Mouse (Mus musculus): ENCODE results near the gene Nrg4.

The Nrg4 gene

GRCm38 (mm10) chr9:55324085-55324484, 2.6 kb downstream of the Nrg4 start:
- DNase-seq (ENCODE audit: extremely low read depth, low read depth), result no peak

- no peak for DNase-seq (ENCODE audit: extremely low read depth, low read depth)
Observed at GRCm38 (mm10) chr9:55322641-55323040, 4.0 kb downstream of the Nrg4 start.

DNA sequence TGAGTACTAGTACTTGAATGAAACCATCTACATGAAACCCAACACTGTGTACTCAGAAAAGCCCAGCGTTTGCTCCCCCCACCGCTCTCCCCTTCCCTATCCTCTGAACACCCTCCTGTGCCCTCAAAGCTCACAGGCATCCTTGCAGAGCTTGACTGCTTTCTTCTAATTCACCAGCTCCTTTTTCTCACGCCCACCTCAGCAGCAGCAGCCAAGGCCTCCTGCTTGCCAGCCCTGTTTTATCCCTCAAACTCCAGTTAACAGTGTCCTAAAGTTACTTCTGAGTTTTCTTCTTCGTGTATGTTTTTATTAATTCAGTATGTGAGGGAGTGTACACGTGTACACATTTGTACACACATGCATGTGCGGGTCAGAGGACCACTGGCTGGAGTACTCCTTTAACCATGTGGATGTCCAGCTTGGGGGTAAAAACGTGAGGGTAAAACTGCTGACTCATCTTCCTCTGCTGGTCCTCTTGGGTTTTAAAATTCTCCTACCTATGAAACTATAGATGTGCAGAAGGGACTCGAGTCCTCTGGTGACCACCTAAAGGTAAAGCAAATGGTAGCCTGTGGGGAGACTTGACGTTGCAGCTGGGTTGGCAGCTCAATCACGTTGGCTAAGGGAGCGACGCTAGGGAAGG, 12.9 kb downstream of the Nrg4 start:
- no peak for DNase-seq (ENCODE audit: extremely low read depth, low read depth)

GRCm38 (mm10) chr9:55311560-55311959, 15.1 kb downstream of the Nrg4 start:
- DNase-seq (ENCODE audit: extremely low read depth, low read depth), result peak; percentile 71

DNA sequence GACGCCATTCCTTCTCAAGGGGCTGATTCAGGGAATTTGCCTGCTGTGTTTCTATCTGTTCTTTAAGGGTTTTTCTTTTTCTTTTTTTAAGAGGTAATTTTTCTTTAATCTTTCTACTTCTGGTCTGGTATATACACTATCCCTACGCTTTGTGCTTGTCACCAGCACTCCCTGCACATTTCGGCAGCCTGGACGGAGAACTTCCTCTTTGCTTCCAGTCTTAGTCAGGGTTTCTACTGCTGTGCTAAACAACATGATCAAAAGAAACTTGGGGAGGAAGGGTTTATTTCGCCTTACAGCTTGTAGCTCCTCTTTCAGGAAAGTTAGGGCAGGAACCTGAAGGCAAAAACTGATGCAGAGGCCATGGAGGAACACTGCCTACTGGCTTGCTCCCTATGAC, 18.2 kb downstream of the Nrg4 start:
- peak; percentile 52 for DNase-seq (ENCODE audit: extremely low read depth, low read depth)

DNA sequence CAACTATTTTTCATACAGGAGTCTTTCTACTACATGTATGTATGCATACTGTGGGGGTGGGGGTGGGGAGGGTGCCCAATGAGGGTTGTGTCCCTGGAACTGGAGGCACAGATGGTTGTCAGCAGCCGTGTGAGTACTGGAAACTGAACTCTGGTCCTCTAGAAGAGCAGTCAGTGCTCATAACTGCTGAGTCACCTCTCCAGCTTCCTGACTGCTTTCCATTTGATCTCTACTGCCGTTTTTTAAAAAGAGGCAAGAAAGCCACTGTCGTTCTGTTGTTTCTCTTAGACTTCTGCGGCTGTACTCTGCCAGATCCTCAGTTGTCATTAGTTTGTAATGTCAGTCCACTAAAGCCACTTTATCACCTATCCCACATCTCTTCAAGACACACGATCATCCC, 19.1 kb downstream of the Nrg4 start:
- DNase-seq (ENCODE audit: extremely low read depth, low read depth), result peak; percentile 49

DNA sequence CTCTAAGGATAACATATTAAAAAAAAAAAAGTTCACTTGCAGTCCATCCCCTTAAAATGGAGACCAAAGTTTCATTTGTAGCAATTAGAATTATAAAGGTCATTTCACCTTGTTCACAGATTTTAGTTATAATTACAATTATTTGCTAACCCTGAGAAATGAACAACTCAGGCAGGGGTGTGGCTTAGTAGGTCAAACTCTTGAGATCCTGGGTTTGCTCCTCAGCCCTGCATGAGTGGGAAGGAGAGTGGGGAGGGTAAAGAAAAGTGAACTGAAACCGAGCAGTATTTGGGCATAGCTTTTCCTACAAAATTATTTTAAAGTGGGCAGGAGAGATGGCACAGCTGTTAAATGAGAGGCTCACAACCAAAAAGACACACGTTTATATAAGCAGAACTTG, 19.6 kb downstream of the Nrg4 start:
- DNase-seq (ENCODE audit: extremely low read depth, low read depth), result no peak

DNA sequence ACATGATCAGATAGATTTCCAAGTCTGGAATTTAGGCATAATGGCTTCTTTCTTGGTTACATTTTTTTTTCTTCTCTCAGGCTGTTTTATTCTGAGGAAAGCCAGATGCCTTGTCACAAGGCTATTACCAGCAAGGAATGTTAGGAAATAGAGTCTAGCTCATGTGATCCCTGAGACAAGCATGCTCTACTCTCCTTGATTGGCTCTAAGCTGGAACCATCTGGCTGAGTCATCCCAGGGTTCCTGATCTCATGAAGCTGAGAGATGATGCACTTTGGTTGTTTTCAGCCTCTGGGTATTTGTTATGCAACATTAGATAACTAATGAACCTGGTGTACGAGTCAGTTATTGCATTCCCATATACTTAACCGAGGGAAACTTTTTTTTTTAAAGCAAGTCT, 30.4 kb downstream of the Nrg4 start:
- no peak for DNase-seq (ENCODE audit: extremely low read depth, low read depth)

GRCm38 (mm10) chr9:55291966-55292365, 34.7 kb downstream of the Nrg4 start:
- no peak for DNase-seq (ENCODE audit: extremely low read depth, low read depth)

DNA sequence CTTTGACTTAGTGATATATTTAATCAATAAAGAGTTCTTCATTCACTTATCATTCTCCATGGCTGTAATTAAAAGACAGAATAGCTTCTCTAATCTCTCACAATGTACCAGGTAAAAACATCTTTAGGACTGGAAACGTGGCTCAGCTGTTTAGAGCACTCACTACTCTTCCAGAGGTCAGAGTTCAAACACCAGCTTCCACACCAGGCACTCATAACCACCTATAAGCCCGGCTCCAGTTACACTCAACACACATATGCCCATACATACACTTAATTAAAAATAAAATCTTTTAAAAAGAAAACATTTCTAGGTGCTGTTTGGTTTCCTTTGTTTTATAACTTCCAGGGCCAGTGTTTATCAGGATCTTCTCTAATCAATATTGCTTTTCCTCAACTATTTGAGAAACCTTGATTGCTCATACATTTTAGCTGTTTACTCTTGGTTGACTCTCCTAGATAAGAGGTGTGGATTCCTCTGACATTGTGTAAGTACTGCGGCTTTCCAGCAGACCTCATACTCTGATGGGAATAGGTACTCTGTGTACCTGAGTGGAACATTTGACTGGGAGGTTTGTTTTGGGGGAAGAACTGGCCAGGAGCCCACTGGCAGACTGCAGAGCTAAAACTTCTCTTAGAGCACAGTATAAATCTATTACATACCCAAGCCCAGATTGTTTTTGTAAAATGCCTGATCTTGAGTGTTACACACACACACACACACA, 37.0 kb downstream of the Nrg4 start:
- no peak for DNase-seq (ENCODE audit: extremely low read depth, low read depth)

DNA sequence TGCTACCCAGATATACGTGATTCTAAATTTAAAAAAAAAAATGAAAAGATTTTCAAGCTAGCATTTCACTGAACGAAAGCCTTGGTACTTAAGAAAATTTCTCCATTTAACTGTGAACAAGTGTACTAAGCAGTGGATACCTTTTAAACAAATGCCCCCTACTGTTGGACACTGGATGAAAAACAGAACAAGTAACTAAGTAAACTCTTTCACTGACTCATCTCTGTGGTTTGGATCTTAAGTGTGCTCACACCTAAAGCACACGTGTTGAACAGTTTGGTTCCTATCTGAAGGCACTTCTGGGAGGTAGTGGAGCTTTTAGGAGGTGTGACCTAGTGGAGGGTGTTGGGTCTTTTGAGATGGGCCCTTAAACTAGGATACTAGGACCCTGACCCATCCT, 41.4 kb downstream of the Nrg4 start:
- no peak for DNase-seq (ENCODE audit: extremely low read depth, low read depth)

DNA sequence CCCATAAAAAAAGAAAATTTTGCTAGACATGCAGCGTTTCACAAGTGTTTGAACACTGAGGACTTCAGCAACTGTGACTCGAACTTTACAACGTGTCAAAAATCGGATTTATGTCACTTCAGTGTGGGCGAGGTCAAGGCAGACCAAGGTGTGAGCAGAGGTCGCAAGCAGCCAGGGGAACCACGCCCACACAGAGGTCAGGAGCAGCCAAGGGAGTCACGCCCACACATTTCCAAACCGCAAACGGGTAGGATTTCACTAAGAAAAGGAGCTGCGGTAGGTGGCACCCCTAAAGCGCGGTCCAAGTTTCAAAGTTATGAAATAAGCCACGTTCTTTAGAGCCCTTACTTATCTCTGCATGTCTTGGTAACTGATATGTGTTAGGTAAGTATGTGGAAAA, 43.1 kb downstream of the Nrg4 start:
- no peak for DNase-seq (ENCODE audit: extremely low read depth, low read depth)

GRCm38 (mm10) chr9:55279114-55279825, 47.4 kb downstream of the Nrg4 start:
- DNase-seq (ENCODE audit: extremely low read depth, low read depth), result no peak

DNA sequence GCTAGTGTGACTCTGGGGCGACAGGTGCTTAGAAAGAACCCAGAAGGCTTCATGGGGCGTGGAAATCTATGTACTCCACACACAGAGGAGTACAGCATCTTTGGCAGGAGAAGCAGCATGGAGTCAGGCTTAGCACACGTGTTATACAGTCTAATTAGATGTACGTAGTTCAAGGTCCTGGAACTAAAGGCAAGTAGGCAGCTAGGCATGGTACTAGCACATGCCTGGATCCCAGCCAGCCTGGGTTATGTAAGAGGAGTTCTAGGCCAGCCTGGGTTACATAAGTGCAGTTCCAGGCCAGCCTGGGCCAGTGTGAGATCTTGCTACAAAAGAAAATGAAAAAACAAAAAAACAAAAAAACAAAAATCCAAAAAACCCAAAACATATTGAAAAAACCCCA, 49.1 kb downstream of the Nrg4 start:
- DNase-seq (ENCODE audit: extremely low read depth, low read depth), result no peak

DNA sequence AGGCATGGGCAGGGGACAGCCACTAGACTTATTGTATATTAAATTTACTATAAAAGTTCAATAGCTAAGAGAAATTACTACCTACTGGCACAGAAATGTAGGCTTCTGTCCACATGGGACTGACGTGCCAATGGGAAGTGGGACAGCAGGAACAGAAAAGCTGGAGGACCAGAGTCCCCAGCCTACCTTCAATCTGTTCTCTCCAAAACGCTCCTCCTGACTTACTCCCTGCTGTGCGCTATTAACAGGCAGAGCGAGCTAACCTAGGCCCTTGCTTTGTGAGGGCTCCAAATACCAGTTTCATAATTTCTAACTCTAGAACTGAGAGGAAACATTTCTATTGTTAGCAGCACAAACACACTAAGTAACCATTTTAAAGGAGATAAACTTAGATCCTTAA, 52.7 kb downstream of the Nrg4 start:
- DNase-seq (ENCODE audit: extremely low read depth, low read depth), result no peak

DNA sequence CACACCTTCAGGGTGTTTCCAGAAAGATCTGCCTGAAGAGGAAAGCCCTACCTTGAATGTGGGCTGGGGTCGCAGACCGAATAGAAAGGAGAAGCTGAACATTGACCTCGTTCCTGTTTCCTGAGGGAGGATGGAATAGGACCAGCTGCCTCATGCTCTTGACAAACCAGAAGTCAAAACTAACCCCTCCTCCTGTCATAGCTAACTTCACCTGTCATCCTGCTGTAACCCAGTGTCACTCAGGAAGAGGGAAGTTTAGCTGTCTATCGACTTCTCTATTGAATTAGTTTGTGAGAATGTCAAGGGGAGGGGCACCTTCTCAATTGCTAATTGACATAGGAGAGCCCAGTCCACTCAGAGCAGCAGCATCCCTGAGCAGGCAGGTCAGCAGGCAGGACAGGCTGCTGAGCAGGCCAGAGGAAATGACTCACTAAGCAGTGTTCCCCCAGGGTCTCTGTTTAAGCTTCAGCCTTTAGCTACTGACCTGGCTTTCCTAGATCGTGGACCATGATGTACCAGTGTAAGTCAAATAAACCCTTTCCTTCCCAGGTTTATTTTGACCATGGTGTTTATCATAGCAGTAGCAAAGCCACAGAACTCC, 54.6 kb downstream of the Nrg4 start:
- DNase-seq (ENCODE audit: extremely low read depth, low read depth), result no peak

DNA sequence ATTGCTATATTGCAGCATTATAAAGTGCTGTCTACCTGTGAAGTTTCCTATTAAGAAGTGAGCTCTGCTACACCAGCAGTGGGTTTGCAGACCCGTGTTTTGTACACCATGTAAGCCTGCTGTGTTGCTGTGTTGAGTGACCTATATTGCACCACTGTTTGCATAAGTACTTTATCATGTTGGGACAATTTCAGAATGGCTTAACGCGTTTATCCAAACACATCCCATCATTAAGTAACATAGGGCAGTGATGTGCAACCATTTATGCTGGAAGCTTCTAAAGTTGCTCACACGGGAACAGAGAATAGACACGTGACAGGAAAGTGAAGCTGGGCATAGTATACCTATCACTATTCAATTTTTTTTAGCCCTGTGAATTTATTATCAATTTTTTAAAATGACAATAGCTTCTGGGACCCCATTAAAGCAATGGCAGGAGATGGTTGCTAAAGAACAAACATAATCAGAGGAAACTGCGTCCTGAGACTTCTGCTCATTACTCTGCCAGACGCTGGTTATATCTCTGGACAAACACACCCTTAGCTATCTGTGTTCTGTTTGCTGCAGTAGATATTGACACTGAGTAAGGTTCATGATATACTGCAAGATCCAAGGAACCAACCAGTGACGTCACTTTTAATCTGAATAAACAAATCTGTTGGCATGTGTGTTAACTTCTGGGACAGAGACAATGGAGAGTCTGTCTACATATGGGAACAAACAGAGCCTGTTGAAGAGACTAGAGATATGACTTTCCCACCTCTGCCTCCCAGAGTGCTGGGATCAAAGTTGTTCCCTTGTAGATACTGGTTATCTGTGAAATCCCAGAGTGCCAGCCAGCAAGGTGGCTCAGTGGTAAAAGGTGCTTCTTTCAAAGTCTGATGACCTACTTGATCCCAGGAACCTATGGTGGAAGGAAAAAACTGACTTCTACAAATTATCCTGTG, 62.0 kb downstream of the Nrg4 start:
- no peak for DNase-seq (ENCODE audit: extremely low read depth, low read depth)

DNA sequence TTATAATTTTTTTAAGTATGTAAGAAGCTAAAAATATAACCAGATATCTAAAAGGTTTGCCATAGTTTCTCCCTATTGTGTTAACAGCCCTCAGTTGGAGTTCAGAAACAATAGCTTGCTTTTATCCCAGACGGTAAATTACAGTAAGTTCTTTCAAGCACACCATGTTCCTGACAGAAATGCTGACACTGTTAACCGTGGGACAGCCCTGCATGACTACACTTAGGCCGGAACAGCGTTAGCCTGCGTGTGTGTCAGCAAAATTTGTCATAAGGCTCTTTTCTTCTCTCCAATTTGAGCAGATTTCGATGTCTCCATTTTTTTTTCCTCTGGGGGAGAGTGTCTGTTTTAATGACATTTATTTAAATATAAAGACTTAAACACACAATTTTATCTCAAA, 66.9 kb downstream of the Nrg4 start:
- no peak for DNase-seq (ENCODE audit: extremely low read depth, low read depth)

DNA sequence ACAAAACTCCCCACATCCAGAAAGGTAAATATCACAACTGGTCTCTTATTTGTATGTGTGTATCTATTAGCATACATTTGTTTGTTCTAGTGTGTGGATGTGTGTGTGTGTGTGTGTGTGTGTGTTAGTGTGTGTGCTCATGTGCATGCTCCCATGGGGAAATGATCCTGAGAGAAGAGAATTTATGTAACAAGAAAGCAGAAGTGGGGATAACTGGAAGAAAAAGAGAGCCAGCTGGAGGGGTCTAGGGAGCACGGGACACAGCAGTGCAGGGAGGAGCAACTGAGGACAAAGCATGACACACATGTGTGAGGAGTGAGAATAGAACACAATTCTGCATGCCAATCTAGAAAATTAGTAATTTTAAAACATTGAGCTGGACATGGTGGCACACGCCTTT, 69.5 kb downstream of the Nrg4 start:
- DNase-seq (ENCODE audit: extremely low read depth, low read depth), result no peak

DNA sequence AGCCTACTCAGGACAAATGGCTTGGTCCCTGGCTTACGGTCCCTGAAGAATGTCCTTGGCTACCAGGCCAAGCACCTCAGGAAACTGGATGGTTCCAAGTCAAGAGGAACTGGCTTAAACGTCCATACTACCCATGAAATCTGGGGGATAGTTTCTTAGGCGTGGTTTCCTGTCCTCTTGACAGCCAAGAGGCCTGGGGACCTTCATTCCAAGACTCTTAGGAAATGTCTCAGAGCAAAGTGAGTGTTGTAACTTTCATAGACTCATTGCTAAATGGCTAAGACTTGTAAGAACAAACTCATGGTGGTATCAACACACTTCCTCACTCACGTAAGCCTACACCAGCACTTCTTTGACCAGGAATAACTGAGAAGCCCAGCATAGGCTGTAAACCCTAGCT, 71.0 kb downstream of the Nrg4 start:
- no peak for DNase-seq (ENCODE audit: extremely low read depth, low read depth)

DNA sequence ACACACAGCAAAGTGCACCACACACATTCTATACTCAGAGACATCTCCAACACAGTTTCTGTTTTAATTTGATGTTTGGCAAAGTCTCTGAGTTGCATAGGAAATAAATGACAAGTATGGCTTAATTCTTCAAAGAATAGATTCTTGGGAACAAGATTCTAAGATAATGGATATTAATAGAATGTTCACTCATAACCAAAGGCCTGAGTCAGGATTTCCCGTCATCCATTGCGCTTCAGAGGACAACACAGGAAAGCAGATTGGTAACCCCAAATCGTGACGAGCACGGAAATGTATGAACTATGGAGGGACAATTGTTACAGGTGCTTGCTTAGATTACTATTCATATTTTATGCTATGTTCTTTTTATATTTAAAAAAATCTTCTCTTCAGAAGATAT, 71.6 kb downstream of the Nrg4 start:
- DNase-seq (ENCODE audit: extremely low read depth, low read depth), result no peak
